Mouse (Mus musculus) right cerebral cortex, postnatal 14 days (tissue): ENCODE data around the gene Prss23.
A peak's percentile ranks its signal among the peaks of the same experiment; 100 is the strongest.

Experiments used
- DNase-seq: peaks from one replicate; pipeline ENCODE4 v3.0.0; 2022

Prss23 gene

DNA sequence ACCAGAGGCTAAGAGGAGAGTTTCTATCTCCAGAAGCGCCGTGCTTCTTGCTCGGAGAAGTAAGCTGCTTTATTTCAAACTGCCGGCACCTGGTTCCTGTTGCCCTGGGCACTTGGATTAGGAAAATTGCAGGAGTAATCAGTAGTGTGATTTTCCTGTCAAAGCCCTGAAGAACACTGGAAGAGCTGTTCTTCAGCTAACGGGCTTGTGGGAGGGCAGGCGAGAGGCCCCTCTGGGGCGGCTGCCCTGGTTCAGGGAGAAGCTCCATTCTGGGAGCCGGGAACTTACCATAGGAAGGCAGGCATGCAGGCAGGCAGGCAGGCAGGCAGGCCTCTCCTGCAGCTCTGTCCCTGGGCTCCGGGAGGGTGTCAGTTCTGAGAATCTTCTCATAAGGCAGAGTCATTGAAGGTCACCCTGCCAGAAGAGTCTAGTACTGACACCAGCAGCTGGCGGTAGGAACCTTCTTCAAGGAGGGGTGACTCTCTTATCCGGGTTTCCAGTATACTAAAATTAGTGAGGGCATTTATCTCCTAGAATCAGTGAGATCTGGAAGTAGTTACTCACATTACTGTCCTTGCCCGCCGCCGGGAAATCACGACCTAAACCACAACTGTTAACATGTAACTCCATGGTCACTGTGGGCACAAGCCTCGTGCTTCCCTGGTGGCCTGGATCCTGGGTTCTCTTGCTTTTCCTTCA lies at the start of gene Prss23:
TSS of gene Prss23 (minus strand) at position 457 of the 699 bp plus-strand sequence.
- no peak for DNase-seq

DNA sequence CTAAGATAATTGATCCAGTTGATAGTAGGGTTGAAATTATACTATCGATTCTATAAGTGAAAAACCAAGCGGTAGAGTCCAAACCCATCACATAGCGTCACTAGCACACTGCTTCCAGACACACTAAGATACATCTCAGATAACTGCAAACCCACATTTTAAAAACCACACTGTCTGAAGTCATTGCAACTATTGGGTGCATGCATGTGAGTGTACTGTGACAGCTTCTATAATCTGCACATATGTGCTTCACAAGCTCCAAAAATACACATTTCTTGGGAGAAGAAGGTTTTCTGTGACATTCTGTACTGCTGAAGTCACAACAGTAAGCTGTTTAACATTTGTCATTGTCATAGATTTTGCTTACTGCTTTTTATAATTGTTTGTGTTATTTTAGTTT lies 49.1 kb upstream of the Prss23 start:
- no peak for DNase-seq

GRCm38 (mm10) chr7:89564569-89564968 lies 37.6 kb upstream of the Prss23 start:
- DNase-seq, result no peak

GRCm38 (mm10) chr7:89563501-89563900 lies 36.5 kb upstream of the Prss23 start:
- DNase-seq, result no peak

GRCm38 (mm10) chr7:89562140-89562539 lies 35.2 kb upstream of the Prss23 start:
- DNase-seq, result no peak

GRCm38 (mm10) chr7:89560939-89561338 lies 34.0 kb upstream of the Prss23 start:
- DNase-seq, result no peak

DNA sequence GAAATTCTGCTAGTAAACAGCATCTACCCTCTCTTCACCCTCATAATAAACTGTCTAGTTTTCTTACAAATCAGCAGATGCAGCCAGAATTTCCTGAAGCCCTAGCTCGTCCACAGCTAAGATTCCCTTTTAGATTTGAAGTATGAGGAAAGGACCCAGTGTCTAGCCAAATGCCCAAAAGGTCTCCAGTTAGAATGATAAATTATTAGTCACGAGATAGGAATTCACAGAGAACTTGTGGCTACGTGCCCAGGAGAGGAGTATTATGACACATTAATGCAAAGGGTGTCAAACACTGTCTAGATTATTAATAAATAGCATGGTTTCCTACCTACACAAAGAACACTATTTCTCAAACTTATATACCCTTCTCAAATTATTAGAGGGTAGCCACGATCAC lies 32.6 kb upstream of the Prss23 start:
- DNase-seq, result no peak

- no peak for DNase-seq
Observed at GRCm38 (mm10) chr7:89559105-89559504, 32.1 kb upstream of the Prss23 start.

GRCm38 (mm10) chr7:89558446-89559039 lies 31.6 kb upstream of the Prss23 start:
- no peak for DNase-seq

GRCm38 (mm10) chr7:89557056-89557455 lies 30.1 kb upstream of the Prss23 start:
- no peak for DNase-seq

DNA sequence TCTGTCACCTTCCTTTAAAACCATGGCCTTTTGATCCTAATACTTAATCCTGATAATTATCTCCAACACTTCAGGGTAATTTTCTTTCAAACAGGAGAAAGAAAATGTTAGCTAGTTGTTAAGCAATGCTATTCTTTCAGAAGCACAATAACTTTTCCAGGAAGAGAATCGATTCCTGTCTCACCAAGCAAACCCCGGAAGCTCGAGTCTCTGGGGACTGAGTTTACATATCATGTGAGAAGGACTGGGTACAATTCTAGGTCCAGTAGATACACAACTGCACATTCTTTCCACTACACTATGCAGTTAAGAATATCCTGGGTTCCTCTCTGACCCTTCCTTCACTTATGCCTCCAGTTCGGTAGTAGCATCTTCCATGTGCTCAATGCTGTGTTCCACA lies 29.7 kb upstream of the Prss23 start:
- DNase-seq, result no peak

DNA sequence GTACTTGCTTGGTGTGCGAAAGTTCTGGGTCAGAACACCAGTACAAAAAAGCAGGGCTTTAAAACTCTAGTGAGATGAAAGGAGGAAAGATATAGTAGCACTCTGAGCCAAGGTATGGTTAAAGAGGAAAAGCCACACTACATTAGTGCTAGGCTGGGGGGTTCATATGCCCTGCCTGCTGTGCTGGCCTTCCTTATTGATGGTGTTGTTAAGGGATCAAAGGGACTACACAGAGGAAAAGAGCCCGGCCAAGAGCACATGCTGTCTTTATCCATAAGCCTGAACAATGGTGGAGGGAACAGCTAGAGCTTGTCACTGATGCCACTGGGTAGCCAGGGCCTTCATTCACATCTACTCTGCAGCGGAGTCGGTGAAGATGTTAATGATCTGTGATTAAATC lies 28.2 kb upstream of the Prss23 start:
- no peak for DNase-seq

DNA sequence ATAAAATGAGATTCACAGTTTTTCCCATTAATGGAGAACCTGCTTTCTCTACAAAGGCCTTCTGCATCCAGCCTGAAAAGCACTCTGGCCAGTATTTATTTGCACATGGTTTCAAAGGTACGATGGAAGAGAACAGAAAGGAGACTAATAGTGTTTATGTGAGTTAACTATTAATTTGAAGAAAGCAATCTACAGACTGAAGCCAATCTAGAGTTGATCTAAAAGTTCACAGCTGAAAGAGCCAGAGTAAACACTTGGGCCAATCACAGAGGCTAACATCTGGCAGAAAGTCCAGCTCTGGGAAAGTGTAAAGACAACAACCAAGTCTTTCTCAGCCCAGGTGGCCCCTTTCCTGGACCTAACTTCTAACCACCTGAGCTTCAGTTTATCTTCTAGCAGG lies 27.1 kb upstream of the Prss23 start:
- DNase-seq, result no peak

DNA sequence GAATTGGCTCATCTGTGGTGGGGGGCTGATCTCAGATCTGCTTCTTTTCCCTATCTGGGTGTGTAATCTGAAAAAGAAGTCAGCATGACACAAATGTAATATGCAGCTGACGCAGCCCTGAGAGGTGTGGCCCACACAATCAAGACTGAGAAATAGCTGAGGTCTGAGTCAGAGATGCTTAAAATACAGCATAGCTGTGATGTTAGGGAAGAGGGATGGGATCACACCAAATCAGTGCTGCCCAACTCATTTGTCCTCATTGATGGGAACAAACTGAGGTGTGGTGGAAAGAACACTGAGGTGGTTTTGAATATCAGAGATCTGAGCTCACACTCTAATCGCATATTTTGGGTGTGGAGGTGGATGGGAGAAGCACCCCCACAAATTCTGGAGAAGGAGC lies 14.0 kb upstream of the Prss23 start:
- no peak for DNase-seq

DNA sequence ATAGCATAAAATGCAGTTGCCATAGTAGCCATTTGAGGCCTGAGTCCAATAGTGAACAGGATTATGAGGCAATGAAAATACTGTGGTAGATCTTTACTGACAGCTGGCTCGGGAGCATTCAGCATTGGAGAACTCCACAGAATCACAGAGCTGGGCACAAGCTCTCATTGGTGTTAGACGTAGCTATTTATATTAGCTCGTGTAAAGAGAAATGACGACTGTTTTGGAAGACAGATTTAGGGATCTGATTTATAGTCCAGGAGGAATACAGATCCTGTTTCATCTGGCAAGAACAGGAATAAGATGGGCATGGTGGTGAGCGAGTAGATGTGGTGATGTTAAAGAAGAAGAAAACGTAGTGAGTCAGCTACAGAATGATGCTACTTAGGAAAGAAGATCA lies 12.4 kb upstream of the Prss23 start:
- no peak for DNase-seq

DNA sequence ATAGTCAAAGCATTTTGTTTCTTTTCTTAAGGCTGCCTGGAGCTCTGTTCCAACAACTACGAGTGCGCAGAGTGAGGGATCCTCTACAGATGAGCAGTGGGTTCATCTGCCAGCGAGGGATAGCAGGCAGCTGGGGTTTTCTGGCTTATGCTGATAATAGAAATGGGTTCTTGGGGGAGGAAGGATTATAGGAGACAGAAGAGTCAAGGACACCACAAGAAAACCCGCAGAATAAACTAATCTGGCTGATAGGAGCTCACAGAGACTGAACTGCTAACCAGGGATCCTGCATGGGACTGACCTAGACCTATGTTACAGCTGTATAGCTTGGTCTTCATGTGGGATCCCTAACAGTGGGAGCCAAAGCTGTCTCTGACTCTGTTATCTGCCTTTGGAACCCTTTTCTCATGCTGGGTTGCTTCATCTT lies 456 bp upstream of the Prss23 start:
- no peak for DNase-seq

GRCm38 (mm10) chr7:89523816-89524215 lies 3.2 kb downstream of the Prss23 start:
- DNase-seq, result no peak

DNA sequence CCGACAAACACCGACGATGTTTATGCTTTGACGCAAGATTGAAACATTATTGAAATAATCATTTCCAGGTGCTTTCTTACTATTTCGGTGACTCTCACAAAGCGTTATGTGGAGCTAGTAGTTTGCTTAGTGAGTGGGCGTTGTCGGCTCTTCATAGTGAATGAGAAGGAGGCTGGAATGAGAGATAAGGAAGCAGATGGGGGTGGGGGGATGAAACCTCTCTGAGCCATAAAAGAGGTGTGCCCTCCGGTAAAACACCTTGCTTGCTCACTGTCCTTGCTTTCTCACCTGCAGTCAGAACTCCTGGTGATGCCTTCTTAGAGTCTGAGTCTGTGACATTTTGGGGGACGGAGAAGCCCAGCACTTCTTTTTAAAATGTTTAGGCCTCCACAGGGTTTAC lies 4.8 kb downstream of the Prss23 start:
- no peak for DNase-seq

GRCm38 (mm10) chr7:89517460-89518390 lies 9.3 kb downstream of the Prss23 start:
- DNase-seq, result peak; percentile 56

GRCm38 (mm10) chr7:89516551-89517459 lies 10.2 kb downstream of the Prss23 start:
- DNase-seq, result no peak

GRCm38 (mm10) chr7:89511921-89512514 lies 15.0 kb downstream of the Prss23 start:
- DNase-seq, result no peak

GRCm38 (mm10) chr7:89508672-89509071 lies 18.3 kb downstream of the Prss23 start:
- no peak for DNase-seq
